Mouse (Mus musculus): ENCODE results near the gene Olfr846. TPM values are rescaled to one million over a fixed set of nuclear protein-coding genes. Genes with fewer than 3 reads are reported as not detected.

Gene Olfr846
- not detected in 2 replicates for polyA plus RNA-seq (2016; fragmentation: Nextera tagmentation; extraction: Ambion mirVana)

GRCm38 (mm10) chr9:19363905-19364304 lies at the start of gene Olfr846:
TSS of gene Olfr846 (minus strand) at chr9:19364005.
- Histone ChIP-seq H3K27me3 (replicated peaks; ENCODE audit: low read depth, poor library complexity, severe bottlenecking) (no peaks in the 10 kb centered on the region), H3K9me3 (peaks cover 16% of the 10 kb centered on the region; the same call in 1 of the 2 replicates), H3K4me1 (no peaks in the 10 kb centered on the region), H3K4me3 (no peak within 1 kb of the TSS), H3K36me3 (replicated peaks) (no peaks in the 10 kb centered on the region), H3K27ac (replicated peaks) (no peak within 1 kb of the TSS)
- DNase-seq (ENCODE audit: low spot score): no peak
- 47% methylated on average over 1 of the region's 1 CpGs for WGBS

- H3K27ac ChIP-seq (replicated peaks): no peak within 1 kb of the TSS
- no peaks in the 10 kb centered on the region for H3K4me1 ChIP-seq
- no peaks in the 10 kb centered on the region for H3K36me3 ChIP-seq (replicated peaks)
- no peak within 1 kb of the TSS for H3K4me3 ChIP-seq
- H3K27me3 ChIP-seq (replicated peaks; ENCODE audit: low read depth, poor library complexity, severe bottlenecking): no peaks in the 10 kb centered on the region
- WGBS: 66% methylated on average over 1 of the region's 1 CpGs
- H3K9me3 ChIP-seq: peaks cover 9% of the 10 kb centered on the region; the same call in 1 of the 2 replicates
- no peak for DNase-seq (ENCODE audit: low spot score)
These were observed 14.8 kb upstream of the Olfr846 start, which contains the start of gene Olfr847 for GRCm38 (mm10) chr9:19378569-19378968. TSS of gene Olfr847 (minus strand) at chr9:19378669.

- no peaks in the 10 kb centered on the region for H3K36me3 ChIP-seq (replicated peaks)
- peaks cover 12% of the 10 kb centered on the region for H3K9me3 ChIP-seq
- H3K4me3 ChIP-seq: no peak within 1 kb of the TSS
- DNase-seq (ENCODE audit: low spot score): no peak
- H3K27me3 ChIP-seq (replicated peaks; ENCODE audit: low read depth, poor library complexity, severe bottlenecking): no peaks in the 10 kb centered on the region
- no peaks in the 10 kb centered on the region for H3K4me1 ChIP-seq
- WGBS: 86% methylated on average over 1 of the region's 1 CpGs
- H3K27ac ChIP-seq (replicated peaks): no peak within 1 kb of the TSS
These were observed 27.6 kb downstream of the Olfr846 start, which contains the start of gene Olfr845 for GRCm38 (mm10) chr9:19336157-19336556. TSS of gene Olfr845 (plus strand) at chr9:19336457.

- H3K4me3 ChIP-seq: no peak within 1 kb of the TSS
- peaks cover 20% of the 10 kb centered on the region; the same call in 1 of the 2 replicates for H3K9me3 ChIP-seq
- no peak within 1 kb of the TSS for H3K27ac ChIP-seq (replicated peaks)
- no peaks in the 10 kb centered on the region for H3K36me3 ChIP-seq (replicated peaks)
- H3K27me3 ChIP-seq (replicated peaks; ENCODE audit: low read depth, poor library complexity, severe bottlenecking): no peaks in the 10 kb centered on the region
- DNase-seq (ENCODE audit: low spot score): no peak
- H3K4me1 ChIP-seq: no peaks in the 10 kb centered on the region
These were observed 47.8 kb downstream of the Olfr846 start, which contains the start of gene Olfr844 for GRCm38 (mm10) chr9:19316047-19316446. TSS of gene Olfr844 (plus strand) at chr9:19316347.

Other genes with a start within 250 kb of the Olfr846 start
- gene Olfr836, start 243.6 kb downstream of the Olfr846 start, polyA plus RNA-seq (2016; fragmentation: Nextera tagmentation; extraction: Ambion mirVana): not detected in 2 replicates
- gene Olfr837, start 227.7 kb downstream of the Olfr846 start, polyA plus RNA-seq (2016; fragmentation: Nextera tagmentation; extraction: Ambion mirVana): not detected in 2 replicates
- not detected in 2 replicates for gene Olfr839-ps1, start 186.7 kb downstream of the Olfr846 start, polyA plus RNA-seq (2016; fragmentation: Nextera tagmentation; extraction: Ambion mirVana)
- gene Olfr843, start 112.0 kb downstream of the Olfr846 start, polyA plus RNA-seq (2016; fragmentation: Nextera tagmentation; extraction: Ambion mirVana): not detected in 2 replicates
- not detected in 2 replicates for gene Olfr844, start 47.7 kb downstream of the Olfr846 start, polyA plus RNA-seq (2016; fragmentation: Nextera tagmentation; extraction: Ambion mirVana)
- not detected in 2 replicates for gene Olfr845, start 27.5 kb downstream of the Olfr846 start, polyA plus RNA-seq (2016; fragmentation: Nextera tagmentation; extraction: Ambion mirVana)
- not detected in 2 replicates for gene Olfr847, start 14.7 kb upstream of the Olfr846 start, polyA plus RNA-seq (2016; fragmentation: Nextera tagmentation; extraction: Ambion mirVana)
- not detected in 2 replicates for gene Olfr849, start 76.3 kb upstream of the Olfr846 start, polyA plus RNA-seq (2016; fragmentation: Nextera tagmentation; extraction: Ambion mirVana)
- gene Olfr850, start 114.2 kb upstream of the Olfr846 start, polyA plus RNA-seq (2016; fragmentation: Nextera tagmentation; extraction: Ambion mirVana): not detected in 2 replicates
- not detected in 2 replicates for gene Olfr851, start 129.3 kb upstream of the Olfr846 start, polyA plus RNA-seq (2016; fragmentation: Nextera tagmentation; extraction: Ambion mirVana)
- not detected in 2 replicates for gene Olfr853, start 177.1 kb upstream of the Olfr846 start, polyA plus RNA-seq (2016; fragmentation: Nextera tagmentation; extraction: Ambion mirVana)
- not detected in 2 replicates for gene Olfr854, start 203.4 kb upstream of the Olfr846 start, polyA plus RNA-seq (2016; fragmentation: Nextera tagmentation; extraction: Ambion mirVana)
- gene Olfr855, start 218.6 kb upstream of the Olfr846 start, polyA plus RNA-seq (2016; fragmentation: Nextera tagmentation; extraction: Ambion mirVana): not detected in 2 replicates

All from embryonic facial prominence, embryonic 10.5 days (tissue).